In genomic region chr17:35996949-35997348, GRCm38 (mm10) we compare ENCODE assay signal across 8 mouse cellular contexts. TPM values are rescaled to one million over a fixed set of nuclear protein-coding genes. Genes with fewer than 3 reads are reported as not detected.
DNase-seq lines count a peak whose midpoint lies in the region; ATAC-seq and TF ChIP-seq lines count a peak whose summit lies in the region.

No protein-coding gene starts in this region.

- H3K36me3 ChIP-seq in CH12.LX (replicated peaks in 1 of 2; ENCODE audit: control insufficient read depth in 1 of 2, insufficient read depth in 1 of 2, low read length in 1 of 2): peaks cover 0 to under 1% of the 10 kb centered on the region in 2 experiments
- H3K36me3 ChIP-seq in forebrain, embryonic 13.5 days (ENCODE audit: poor library complexity, severe bottlenecking): no peaks in the 10 kb centered on the region
- no peaks in the 10 kb centered on the region for H3K36me3 ChIP-seq in liver, postnatal 0 days (replicated peaks; ENCODE audit: insufficient read depth, low read length)
- H3K36me3 ChIP-seq in neural tube, embryonic 14.5 days (ENCODE audit: control insufficient read depth, insufficient read depth, low read length): no peaks in the 10 kb centered on the region

- H3K9ac ChIP-seq in CH12.LX (ENCODE audit: insufficient read depth, low read depth): peak overlapping the region; percentile 28; the same call in 1 of the 2 replicates
- no peak overlapping the region for H3K9ac ChIP-seq in forebrain, embryonic 13.5 days
- H3K9ac ChIP-seq in liver, postnatal 0 days (replicated peaks): 0 out of 2 replicates have a peak overlapping the region, but pooled peaks have one; percentile 45
- H3K9ac ChIP-seq in neural tube, embryonic 14.5 days (replicated peaks; ENCODE audit: low read depth, low read length): no peak overlapping the region

- no peak for TF ChIP-seq EP300 in CH12.LX (IDR thresholded peaks at IDR 0.05; ENCODE audit: low read length)
- TF ChIP-seq EP300 in liver, postnatal 0 days (IDR thresholded peaks at IDR 0.05; ENCODE audit: low read depth): no peak

- peak; percentile 99 for DNase-seq in CH12.LX (ENCODE audit: extremely low read depth)
- peak; percentile 99 for DNase-seq in c-Kit-positive CD71-positive TER-119-positive erythroid progenitor cells, embryonic 14.5 days (ENCODE audit: low spot score)
- DNase-seq in heart, postnatal 10 days: peak; percentile 98 to 99
- peak; percentile 99 for DNase-seq in large intestine, adult 2 months (ENCODE audit: low read depth, low spot score)
- peak; percentile 96 for DNase-seq in liver, postnatal 0 days
- peak; percentile 96 for DNase-seq in testis, postnatal 10 days (ENCODE audit: low spot score)

- no peak overlapping the region for H3K27ac ChIP-seq in CH12.LX (ENCODE audit: insufficient read depth, low read depth)
- no peak overlapping the region for H3K27ac ChIP-seq in forebrain, embryonic 13.5 days
- H3K27ac ChIP-seq in liver, postnatal 0 days (ENCODE audit: low read depth): peak overlapping the region; percentile 77
- H3K27ac ChIP-seq in neural tube, embryonic 14.5 days (ENCODE audit: low read depth, low read length): no peak overlapping the region

- in situ Hi-C loops in CH12.LX (cut with MboI; ENCODE audit: low pct_ligation_motif_present, low pct_unique_long_range_greater_than_20kb, low sequenced_read_pairs): no loop called here

- TF ChIP-seq CTCF in CH12.LX (conservative IDR thresholded peaks at IDR 0.05 in 1 of 2, IDR thresholded peaks at IDR 0.05 in 1 of 2; ENCODE audit: low read depth in 2 of 2, low read length in 2 of 2): peak; percentile 92 to 93
- peak; percentile 100 for TF ChIP-seq CTCF in liver, postnatal 0 days (IDR thresholded peaks at IDR 0.05; ENCODE audit: low read depth)

- TF ChIP-seq POLR2A in CH12.LX (IDR thresholded peaks at IDR 0.05; ENCODE audit: low read depth, low read length): peak; percentile 26; the same call in 1 of the 2 replicates

- peak overlapping the region; percentile 94; the same call in 1 of the 2 replicates for H3K4me2 ChIP-seq in CH12.LX (ENCODE audit: insufficient read depth, low read depth, poor library complexity, severe bottlenecking)
- no peak overlapping the region; the same call in 1 of the 2 replicates for H3K4me2 ChIP-seq in forebrain, embryonic 13.5 days
- H3K4me2 ChIP-seq in liver, postnatal 0 days (ENCODE audit: low read depth, low read length): peak overlapping the region; percentile 66
- H3K4me2 ChIP-seq in neural tube, embryonic 14.5 days (ENCODE audit: low read depth, low read length): peak overlapping the region; percentile 11; the same call in 1 of the 2 replicates

- peak; percentile 64 for ATAC-seq in forebrain, embryonic 13.5 days
- ATAC-seq in liver, postnatal 0 days: peak; percentile 49
- peak; percentile 72 for ATAC-seq in neural tube, embryonic 14.5 days (ENCODE audit: low read depth)

- dilution Hi-C loops in CH12.LX (cut with MboI; ENCODE audit: extremely low pct_ligation_motif_present, extremely low pct_unique_long_range_greater_than_20kb, low sequenced_read_pairs): no loop called here

- no peaks in the 10 kb centered on the region for H3K27me3 ChIP-seq in CH12.LX (replicated peaks)
- H3K27me3 ChIP-seq in forebrain, embryonic 13.5 days: no peaks in the 10 kb centered on the region
- H3K27me3 ChIP-seq in liver, postnatal 0 days (ENCODE audit: insufficient read depth, low read length): no peaks in the 10 kb centered on the region
- H3K27me3 ChIP-seq in neural tube, embryonic 14.5 days (ENCODE audit: control insufficient read depth, insufficient read depth, low read length): no peaks in the 10 kb centered on the region

- H3K79me2 ChIP-seq in CH12.LX (replicated peaks; ENCODE audit: control insufficient read depth, extremely low read depth, insufficient read depth, poor library complexity, severe bottlenecking): peaks cover 40% of the 10 kb centered on the region

- H3K4me3 ChIP-seq in CH12.LX (replicated peaks in 1 of 3; ENCODE audit: low read depth in 2 of 3, low read length in 2 of 3, poor library complexity in 1 of 3): peak overlapping the region in 1 of 3 experiments; percentile 36
- H3K4me3 ChIP-seq in forebrain, embryonic 13.5 days: no peak overlapping the region
- H3K4me3 ChIP-seq in liver, postnatal 0 days (ENCODE audit: low read depth, low read length): peak overlapping the region; percentile 49
- no peak overlapping the region for H3K4me3 ChIP-seq in neural tube, embryonic 14.5 days (ENCODE audit: low read depth, low read length)

- peaks cover 7 to 29% of the 10 kb centered on the region in 2 experiments; a peak in 2 of 4 replicates for H3K4me1 ChIP-seq in CH12.LX (ENCODE audit: control insufficient read depth in 1 of 2, insufficient read depth in 2 of 2)
- peaks cover 20% of the 10 kb centered on the region for H3K4me1 ChIP-seq in forebrain, embryonic 13.5 days
- H3K4me1 ChIP-seq in liver, postnatal 0 days (ENCODE audit: insufficient read depth): peaks cover 35% of the 10 kb centered on the region
- 0 out of 2 replicates have a peak, but pooled peaks cover 4% of the 10 kb centered on the region for H3K4me1 ChIP-seq in neural tube, embryonic 14.5 days (ENCODE audit: control insufficient read depth, insufficient read depth, low read length)

- peaks cover under 1% of the 10 kb centered on the region for H3K9me3 ChIP-seq in CH12.LX (replicated peaks; ENCODE audit: low read length)
- H3K9me3 ChIP-seq in forebrain, embryonic 13.5 days (replicated peaks): no peaks in the 10 kb centered on the region
- no peaks in the 10 kb centered on the region for H3K9me3 ChIP-seq in liver, postnatal 0 days (ENCODE audit: low read length)
- no peaks in the 10 kb centered on the region for H3K9me3 ChIP-seq in neural tube, embryonic 14.5 days (ENCODE audit: control insufficient read depth, low read length)

- TF ChIP-seq RAD21 in CH12.LX (IDR thresholded peaks at IDR 0.05; ENCODE audit: low read depth, low read length): peak; percentile 83

- intact Hi-C loops in heart, postnatal 10 days (cut with DNase I): loop anchor here (1.0 to 5.0 kb wide), 3 partner anchors 38 to 194 kb away; partner anchors contain the start of gene H2-T3

- 2% methylated on average over 11 of the region's 11 CpGs for WGBS in forebrain, embryonic 13.5 days
- WGBS in large intestine, adult 2 months: 2% methylated on average over 11 of the region's 11 CpGs
- 1% methylated on average over 11 of the region's 11 CpGs for WGBS in liver, postnatal 0 days (ENCODE audit: insufficient replicate concordance)
- WGBS in neural tube, embryonic 14.5 days: 5% methylated on average over 11 of the region's 11 CpGs

TF ChIP-seq in CH12.LX, 34 proteins besides CTCF, POLR2A, EP300 and RAD21 (continues in another document):
- TF ChIP-seq ZNF384 (IDR thresholded peaks at IDR 0.05; ENCODE audit: low read depth, low read length) (no peak), ELF1 (IDR thresholded peaks at IDR 0.05; ENCODE audit: low read depth, low read length) (no peak; the same call in 1 of the 2 replicates)

RNA-seq across cellular contexts. Expression of gene Prr3, which starts 16.9 kb away (rescaled TPM):
- total RNA-seq in CH12.LX (2012; rRNA removed): 5.5 and 8.3 TPM in 2 replicates
- total RNA-seq in CH12.LX (2014; rRNA removed): 2.3 and 4.0 TPM in 2 replicates
- 30.6 and 32.0 TPM in 2 replicates for polyA plus RNA-seq in CH12.LX (2012; ENCODE audit: insufficient read length, low read depth)
- 62.7 and 70.0 TPM in 2 replicates for polyA plus RNA-seq in forebrain, embryonic 13.5 days (2015; fragmentation: Nextera tagmentation; extraction: Ambion mirVana)
- 10 to 100 TPM in 1 of 2 experiments, 1 to 10 TPM in 1; 7.9 to 11.0 TPM for total RNA-seq in heart, postnatal 10 days (2021)
- 13.8 and 14.5 TPM in 2 replicates for polyA plus RNA-seq in large intestine, adult 2 months (2012; rRNA removed)
- 6.1 and 6.3 TPM in 2 replicates for polyA plus RNA-seq in liver, postnatal 0 days (2015; fragmentation: Nextera tagmentation; extraction: Ambion mirVana)
- polyA plus RNA-seq in neural tube, embryonic 14.5 days (2014; fragmentation: Nextera tagmentation; extraction: Ambion mirVana): 65.3 and 78.2 TPM in 2 replicates

RNA-seq across cellular contexts. Expression of gene Gnl1, which starts 17.3 kb away (rescaled TPM):
- 24.3 and 29.0 TPM in 2 replicates for total RNA-seq in CH12.LX (2012; rRNA removed)
- 15.9 and 18.7 TPM in 2 replicates for total RNA-seq in CH12.LX (2014; rRNA removed)
- 33.4 and 41.1 TPM in 2 replicates for polyA plus RNA-seq in CH12.LX (2012; ENCODE audit: insufficient read length, low read depth)
- polyA plus RNA-seq in forebrain, embryonic 13.5 days (2015; fragmentation: Nextera tagmentation; extraction: Ambion mirVana): 50.1 and 54.4 TPM in 2 replicates
- 10 to 100 TPM; 32.8 to 33.1 TPM for total RNA-seq in heart, postnatal 10 days (2021)
- polyA plus RNA-seq in large intestine, adult 2 months (2012; rRNA removed): 23.6 and 24.7 TPM in 2 replicates
- 9.5 and 10.8 TPM in 2 replicates for polyA plus RNA-seq in liver, postnatal 0 days (2015; fragmentation: Nextera tagmentation; extraction: Ambion mirVana)
- 45.9 and 50.3 TPM in 2 replicates for polyA plus RNA-seq in neural tube, embryonic 14.5 days (2014; fragmentation: Nextera tagmentation; extraction: Ambion mirVana)

RNA-seq across cellular contexts. Expression of gene H2-T24, which starts 23.4 kb away (rescaled TPM):
- total RNA-seq in CH12.LX (2012; rRNA removed) (9.8 and 16.1 TPM in 2 replicates), CH12.LX (2014; rRNA removed) (6.6 and 7.6 TPM in 2 replicates)
- polyA plus RNA-seq in CH12.LX (2012; ENCODE audit: insufficient read length, low read depth): 8.9 and 9.3 TPM in 2 replicates
- 6.3 and 6.5 TPM in 2 replicates for polyA plus RNA-seq in forebrain, embryonic 13.5 days (2015; fragmentation: Nextera tagmentation; extraction: Ambion mirVana)
- 1 to 10 TPM; 2.2 to 3.3 TPM for total RNA-seq in heart, postnatal 10 days (2021)
- 1.6 and 2.8 TPM in 2 replicates for polyA plus RNA-seq in large intestine, adult 2 months (2012; rRNA removed)
- 4.6 and 5.4 TPM in 2 replicates for polyA plus RNA-seq in liver, postnatal 0 days (2015; fragmentation: Nextera tagmentation; extraction: Ambion mirVana)
- 11.0 and 12.7 TPM in 2 replicates for polyA plus RNA-seq in neural tube, embryonic 14.5 days (2014; fragmentation: Nextera tagmentation; extraction: Ambion mirVana)

RNA-seq across cellular contexts. Expression of gene Abcf1, which starts 27.4 kb away (rescaled TPM):
- total RNA-seq in CH12.LX (2012; rRNA removed) (110 and 136 TPM in 2 replicates), CH12.LX (2014; rRNA removed) (52.8 and 52.9 TPM in 2 replicates)
- 290 and 352 TPM in 2 replicates for polyA plus RNA-seq in CH12.LX (2012; ENCODE audit: insufficient read length, low read depth)
- polyA plus RNA-seq in forebrain, embryonic 13.5 days (2015; fragmentation: Nextera tagmentation; extraction: Ambion mirVana): 108 and 120 TPM in 2 replicates
- total RNA-seq in heart, postnatal 10 days (2021): 10 to 100 TPM; 64.0 to 67.4 TPM
- 82.6 and 83.9 TPM in 2 replicates for polyA plus RNA-seq in large intestine, adult 2 months (2012; rRNA removed)
- polyA plus RNA-seq in liver, postnatal 0 days (2015; fragmentation: Nextera tagmentation; extraction: Ambion mirVana): 37.8 and 47.7 TPM in 2 replicates
- polyA plus RNA-seq in neural tube, embryonic 14.5 days (2014; fragmentation: Nextera tagmentation; extraction: Ambion mirVana): 71.1 and 81.1 TPM in 2 replicates

RNA-seq across cellular contexts. Expression of gene H2-T23, which starts 35.7 kb away (rescaled TPM):
- total RNA-seq in CH12.LX (2012; rRNA removed) (21.8 and 23.0 TPM in 2 replicates), CH12.LX (2014; rRNA removed) (35.6 and 38.8 TPM in 2 replicates)
- 42.1 and 75.0 TPM in 2 replicates for polyA plus RNA-seq in CH12.LX (2012; ENCODE audit: insufficient read length, low read depth)
- polyA plus RNA-seq in forebrain, embryonic 13.5 days (2015; fragmentation: Nextera tagmentation; extraction: Ambion mirVana): 5.6 and 5.7 TPM in 2 replicates
- total RNA-seq in heart, postnatal 10 days (2021): 10 to 100 TPM; 16.6 TPM
- 386 and 571 TPM in 2 replicates for polyA plus RNA-seq in large intestine, adult 2 months (2012; rRNA removed)
- 113 and 120 TPM in 2 replicates for polyA plus RNA-seq in liver, postnatal 0 days (2015; fragmentation: Nextera tagmentation; extraction: Ambion mirVana)
- 2.6 and 3.8 TPM in 2 replicates for polyA plus RNA-seq in neural tube, embryonic 14.5 days (2014; fragmentation: Nextera tagmentation; extraction: Ambion mirVana)

Comparison
In these comparisons a context has a peak if more than half of its experiments do, and no peak if none do; other contexts are left out.
1. H3K9ac ChIP-seq: peak in CH12.LX (single experiment) and liver, postnatal 0 days (single experiment); none in forebrain, embryonic 13.5 days (single experiment) and neural tube, embryonic 14.5 days (single experiment).
2. Peak in every context shown above with its lines, with median percentiles within 50 percentile points of each other: DNase-seq and ATAC-seq.